25 mouse cellular contexts compared by ENCODE assay signal in genomic region chr11:30132581-30132980, GRCm38 (mm10).
"Had no signal": no experiment of that assay in that cellular context is flagged by ENCODE, and none has a peak within 500 bp of the region (broad histone marks: within the 10 kb centered on the region; RNA-seq: fewer than 3 reads in every experiment).

No protein-coding gene starts in this region.

- H3K27me3 ChIP-seq: heart, embryonic 15.5 days; hindbrain, embryonic 12.5 days; intestine, embryonic 15.5 days; limb, embryonic 12.5 days; liver, embryonic 13.5 days had no signal

- H3K4me1 ChIP-seq: heart, embryonic 10.5 days; hindbrain, embryonic 10.5 days; hindbrain, embryonic 12.5 days; intestine, embryonic 15.5 days; limb, embryonic 10.5 days; limb, embryonic 12.5 days; liver, embryonic 13.5 days had no signal

- H3K9ac ChIP-seq: heart, embryonic 15.5 days; hindbrain, embryonic 12.5 days; hindbrain, embryonic 14.5 days; intestine, embryonic 15.5 days; limb, embryonic 12.5 days; liver, embryonic 13.5 days had no signal

- H3K4me3 ChIP-seq: gastrocnemius, adult 2 months; heart, embryonic 10.5 days; heart, embryonic 15.5 days; hindbrain, embryonic 10.5 days; hindbrain, embryonic 12.5 days; intestine, embryonic 15.5 days; layer of hippocampus, adult 2 months; left cerebral cortex, adult 2 months; limb, embryonic 10.5 days; limb, embryonic 12.5 days; liver, embryonic 13.5 days had no signal

- ATAC-seq: forebrain, embryonic 16.5 days; hindbrain, embryonic 16.5 days; inflammation-experienced regulatory T-cells, adult 6 months; intestine, embryonic 15.5 days; intestine, postnatal 0 days had no signal

- DNase-seq: gastrocnemius, adult 2 months; gastrocnemius, postnatal 10 days; gastrocnemius, postnatal 25 days; kidney, adult 18-20 months; kidney, adult 8-10 months; kidney, postnatal 10 days; kidney, postnatal 25 days; kidney, postnatal 4 days; liver; liver, embryonic 13.5 days had no signal

- H3K4me2 ChIP-seq: heart, embryonic 15.5 days; hindbrain, embryonic 12.5 days; hindbrain, embryonic 14.5 days; intestine, embryonic 15.5 days; limb, embryonic 12.5 days; liver, embryonic 11.5 days; liver, embryonic 13.5 days had no signal

- H3K9me3 ChIP-seq: heart, embryonic 10.5 days; heart, embryonic 15.5 days; hindbrain, embryonic 10.5 days; hindbrain, embryonic 12.5 days; intestine, embryonic 15.5 days; limb, embryonic 10.5 days; limb, embryonic 12.5 days; liver, embryonic 13.5 days had no signal

- H3K27ac ChIP-seq: gastrocnemius, adult 2 months; heart, embryonic 10.5 days; heart, embryonic 15.5 days; hindbrain, embryonic 10.5 days; hindbrain, embryonic 12.5 days; hindbrain, embryonic 14.5 days; intestine, embryonic 15.5 days; layer of hippocampus, adult 2 months; left cerebral cortex, adult 2 months; limb, embryonic 10.5 days; limb, embryonic 12.5 days; liver, embryonic 13.5 days had no signal
